Mouse (Mus musculus): ENCODE results near the gene Gm13279. TPM values are rescaled to one million over a fixed set of nuclear protein-coding genes. Genes with fewer than 3 reads are reported as not detected.
"Not testable (repeated sequence)": the region's sequence is repeated elsewhere in the genome, so short reads cannot be mapped to it uniquely, and the experiment has no call there.

Gene Gm13279
- polyA plus RNA-seq (2012; rRNA removed) = not detected in 2 replicates

GRCm38 (mm10) chr4:88797097-88797496, at the start of gene Gm13279:
Gene Gm13279, plus strand, starts transcription at chr4:88797397.
- not testable (repeated sequence) for H3K4me3 ChIP-seq (ENCODE audit: insufficient read depth, low read length); H3K27ac ChIP-seq (ENCODE audit: insufficient read depth, low read length); H3K4me1 ChIP-seq (ENCODE audit: control insufficient read depth, insufficient read depth, low read length)

GRCm38 (mm10) chr4:88749926-88750325, 47.3 kb upstream of the Gm13279 start:
- H3K4me3 ChIP-seq (ENCODE audit: insufficient read depth, low read length) = no peak overlapping the region
- TF ChIP-seq CTCF (IDR thresholded peaks at IDR 0.05; ENCODE audit: extremely low read depth, insufficient read depth, low read length) = no peak
- TF ChIP-seq POLR2A (IDR thresholded peaks at IDR 0.05; ENCODE audit: extremely low read depth, insufficient read depth, low read length) = no peak
- H3K4me1 ChIP-seq (ENCODE audit: control insufficient read depth, insufficient read depth, low read length) = no peaks in the 10 kb centered on the region
- H3K27ac ChIP-seq (ENCODE audit: insufficient read depth, low read length) = no peak overlapping the region

- not testable (repeated sequence) for H3K27ac ChIP-seq (ENCODE audit: insufficient read depth, low read length); H3K4me3 ChIP-seq (ENCODE audit: insufficient read depth, low read length); H3K4me1 ChIP-seq (ENCODE audit: control insufficient read depth, insufficient read depth, low read length)
These were observed 42.3 kb upstream of the Gm13279 start, which contains the start of gene Gm13271 for GRCm38 (mm10) chr4:88754818-88755340. Gene Gm13271, plus strand, starts transcription at chr4:88754868.

GRCm38 (mm10) chr4:88756581-88757513, 40.4 kb upstream of the Gm13279 start:
- not testable (repeated sequence) for H3K27ac ChIP-seq (ENCODE audit: insufficient read depth, low read length); H3K4me1 ChIP-seq (ENCODE audit: control insufficient read depth, insufficient read depth, low read length)
- H3K4me3 ChIP-seq (ENCODE audit: insufficient read depth, low read length) = peak overlapping the region; percentile 54

GRCm38 (mm10) chr4:88757628-88758031, 39.6 kb upstream of the Gm13279 start:
- not testable (repeated sequence) for H3K27ac ChIP-seq (ENCODE audit: insufficient read depth, low read length); H3K4me1 ChIP-seq (ENCODE audit: control insufficient read depth, insufficient read depth, low read length)
- peak; percentile 16; the same call in 1 of the 2 replicates for TF ChIP-seq POLR2A (IDR thresholded peaks at IDR 0.05; ENCODE audit: extremely low read depth, insufficient read depth, low read length)
- peak; percentile 67 for TF ChIP-seq CTCF (IDR thresholded peaks at IDR 0.05; ENCODE audit: extremely low read depth, insufficient read depth, low read length)
- peak overlapping the region; percentile 54; the same call in 1 of the 2 replicates for H3K4me3 ChIP-seq (ENCODE audit: insufficient read depth, low read length)

GRCm38 (mm10) chr4:88758751-88759150, 38.4 kb upstream of the Gm13279 start:
- H3K4me1 ChIP-seq (ENCODE audit: control insufficient read depth, insufficient read depth, low read length); H3K4me3 ChIP-seq (ENCODE audit: insufficient read depth, low read length); H3K27ac ChIP-seq (ENCODE audit: insufficient read depth, low read length): not testable (repeated sequence)

GRCm38 (mm10) chr4:88759610-88760268, 37.5 kb upstream of the Gm13279 start, which contains the start of gene Gm13283:
Gene Gm13283, plus strand, starts transcription at chr4:88760119.
- H3K27ac ChIP-seq (ENCODE audit: insufficient read depth, low read length); H3K4me3 ChIP-seq (ENCODE audit: insufficient read depth, low read length); H3K4me1 ChIP-seq (ENCODE audit: control insufficient read depth, insufficient read depth, low read length): not testable (repeated sequence)

GRCm38 (mm10) chr4:88760431-88760830, 36.8 kb upstream of the Gm13279 start:
- not testable (repeated sequence) for H3K27ac ChIP-seq (ENCODE audit: insufficient read depth, low read length); H3K4me3 ChIP-seq (ENCODE audit: insufficient read depth, low read length); H3K4me1 ChIP-seq (ENCODE audit: control insufficient read depth, insufficient read depth, low read length)
- TF ChIP-seq CTCF (IDR thresholded peaks at IDR 0.05; ENCODE audit: extremely low read depth, insufficient read depth, low read length) = peak; percentile 2; the same call in 1 of the 2 replicates
- peak; percentile 18; the same call in 1 of the 2 replicates for TF ChIP-seq POLR2A (IDR thresholded peaks at IDR 0.05; ENCODE audit: extremely low read depth, insufficient read depth, low read length)

- H3K27ac ChIP-seq (ENCODE audit: insufficient read depth, low read length); H3K4me3 ChIP-seq (ENCODE audit: insufficient read depth, low read length); H3K4me1 ChIP-seq (ENCODE audit: control insufficient read depth, insufficient read depth, low read length): not testable (repeated sequence)
These were observed 35.4 kb upstream of the Gm13279 start for GRCm38 (mm10) chr4:88761776-88762175.

- not testable (repeated sequence) for H3K4me1 ChIP-seq (ENCODE audit: control insufficient read depth, insufficient read depth, low read length); H3K27ac ChIP-seq (ENCODE audit: insufficient read depth, low read length); H3K4me3 ChIP-seq (ENCODE audit: insufficient read depth, low read length)
These were observed 34.9 kb upstream of the Gm13279 start for GRCm38 (mm10) chr4:88762341-88762740.

- not testable (repeated sequence) for H3K27ac ChIP-seq (ENCODE audit: insufficient read depth, low read length); H3K4me3 ChIP-seq (ENCODE audit: insufficient read depth, low read length); H3K4me1 ChIP-seq (ENCODE audit: control insufficient read depth, insufficient read depth, low read length)
These were observed 33.7 kb upstream of the Gm13279 start for GRCm38 (mm10) chr4:88763384-88764018.

- not testable (repeated sequence) for H3K4me1 ChIP-seq (ENCODE audit: control insufficient read depth, insufficient read depth, low read length); H3K27ac ChIP-seq (ENCODE audit: insufficient read depth, low read length); H3K4me3 ChIP-seq (ENCODE audit: insufficient read depth, low read length)
These were observed 23.7 kb upstream of the Gm13279 start, which contains the start of gene Gm13290 for GRCm38 (mm10) chr4:88773534-88773933. Gene Gm13290, plus strand, starts transcription at chr4:88773834.

- not testable (repeated sequence) for H3K4me3 ChIP-seq (ENCODE audit: insufficient read depth, low read length); H3K4me1 ChIP-seq (ENCODE audit: control insufficient read depth, insufficient read depth, low read length); H3K27ac ChIP-seq (ENCODE audit: insufficient read depth, low read length)
These were observed 20.6 kb upstream of the Gm13279 start, which contains the start of gene Gm13289 for GRCm38 (mm10) chr4:88776622-88777021. Gene Gm13289, plus strand, starts transcription at chr4:88776922.

- H3K27ac ChIP-seq (ENCODE audit: insufficient read depth, low read length); H3K4me3 ChIP-seq (ENCODE audit: insufficient read depth, low read length); H3K4me1 ChIP-seq (ENCODE audit: control insufficient read depth, insufficient read depth, low read length): not testable (repeated sequence)
These were observed 17.6 kb upstream of the Gm13279 start, which contains the start of gene Gm13272 for GRCm38 (mm10) chr4:88779550-88779949. Gene Gm13272, plus strand, starts transcription at chr4:88779850.

Data from cortical plate, adult 2 months (tissue).